Mouse (Mus musculus) right cerebral cortex, postnatal 10 days (tissue): ENCODE results near the gene St7.
"Not testable (repeated sequence)": the region's sequence is repeated elsewhere in the genome, so short reads cannot be mapped to it uniquely, and the experiment has no call there.

ENCODE experiments used
- DNase-seq, 2 experiments: peaks; one replicate each; pipeline ENCODE4 v3.0.0; 2021; ENCODE audit warnings: low spot score in 2 of 2

Gene St7

DNA sequence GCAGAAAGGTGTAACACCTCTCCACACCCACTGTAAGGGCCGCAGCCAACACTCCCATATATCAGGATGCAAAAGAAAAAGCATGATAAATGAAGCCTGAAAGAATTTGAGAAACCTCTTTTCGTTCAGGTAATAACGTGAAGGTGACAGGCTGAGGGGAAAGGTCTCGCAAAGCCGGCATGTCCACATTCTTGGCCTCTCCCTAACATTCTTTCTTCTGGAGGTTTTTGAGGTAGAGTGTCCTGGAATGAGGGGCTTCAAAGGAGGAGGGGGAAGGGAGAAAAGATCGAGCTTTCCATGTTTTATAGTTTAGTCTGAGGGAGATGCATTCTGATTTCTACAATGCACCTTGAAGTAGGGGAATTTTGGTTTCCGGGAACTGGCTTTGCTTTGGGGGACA lies at the start of gene St7:
St7 (plus strand) TSS at position 287 of the 400 bp plus-strand sequence.
- no peak for DNase-seq

DNA sequence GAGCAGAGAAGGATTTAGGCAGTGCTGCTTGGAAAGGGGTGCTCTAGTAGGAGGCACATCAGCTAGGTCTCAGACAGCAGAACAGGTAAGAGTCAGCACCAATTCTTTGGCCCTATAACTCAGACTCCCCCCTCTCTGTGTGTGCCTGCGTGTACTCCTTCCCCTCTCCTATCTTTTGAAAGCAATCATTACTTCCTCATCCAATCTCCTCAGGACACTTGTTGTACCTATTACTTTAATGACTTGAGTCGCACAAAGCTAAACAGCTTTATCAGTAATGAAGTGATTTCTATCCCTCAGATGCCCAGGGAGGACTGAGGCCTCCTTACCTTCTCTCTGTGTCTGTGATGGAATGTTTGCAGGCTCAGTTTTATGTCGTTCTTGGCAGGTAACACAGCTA lies 46.6 kb upstream of the St7 start:
- DNase-seq = no peak

DNA sequence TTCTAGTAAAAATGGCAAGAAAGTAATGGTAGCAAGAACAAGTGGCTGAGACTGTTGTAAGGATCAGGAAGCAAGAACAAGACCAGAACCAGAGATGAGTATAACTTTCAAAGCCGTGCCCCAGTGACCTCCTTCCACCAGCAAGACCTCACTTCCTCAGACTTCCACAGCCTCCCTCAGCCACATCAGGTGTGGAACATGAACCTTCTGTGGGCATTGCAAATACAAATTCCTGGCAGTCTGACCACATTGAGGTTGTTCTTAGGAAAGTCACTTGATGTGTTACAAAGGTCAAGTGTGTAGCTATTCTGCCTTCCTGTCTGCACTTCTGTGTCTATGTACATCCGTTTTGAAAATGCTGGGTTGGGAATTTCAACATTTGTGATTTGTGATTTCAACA lies 40.6 kb upstream of the St7 start:
- no peak for DNase-seq

DNA sequence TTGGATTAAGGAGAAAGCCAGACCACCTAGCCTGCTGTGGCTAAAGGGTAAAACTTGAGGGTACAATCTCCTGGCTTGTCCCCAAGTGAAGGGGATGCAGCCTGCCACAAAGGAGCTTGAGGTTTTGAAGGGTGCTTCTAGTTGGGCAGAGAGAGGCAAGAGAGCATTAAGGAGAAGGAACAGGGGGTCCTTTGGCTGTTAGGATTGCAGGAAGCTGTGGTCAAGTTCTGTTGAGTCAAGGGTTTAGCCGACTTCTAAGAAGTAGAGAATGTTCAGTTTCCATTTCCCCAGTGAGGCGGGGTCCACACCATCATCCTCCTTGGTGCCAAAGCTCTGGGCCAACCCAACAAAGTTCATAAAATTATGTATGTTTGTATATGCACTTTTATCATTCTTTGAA lies 37.7 kb upstream of the St7 start:
- no peak for DNase-seq

DNA sequence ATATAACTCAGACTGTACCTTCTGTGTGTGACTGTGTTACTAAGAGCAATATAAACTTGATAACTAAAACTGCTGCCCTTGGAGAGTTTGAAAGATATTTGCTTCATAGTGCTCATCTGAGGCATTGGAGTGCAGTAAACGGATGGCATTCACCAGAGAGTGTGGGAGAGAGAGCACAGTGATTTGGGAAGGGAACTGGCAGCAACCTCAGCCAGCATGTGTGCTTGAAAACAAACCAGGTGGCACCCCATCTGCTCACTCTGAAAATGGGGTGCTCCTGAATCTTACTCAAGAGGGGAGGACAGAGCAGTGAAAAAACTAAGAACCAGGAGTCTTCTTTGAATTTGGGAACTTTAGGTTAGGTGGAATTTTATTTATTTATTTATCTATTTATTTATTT lies 35.4 kb upstream of the St7 start:
- peak in 1 of 2 experiments; percentile 45 for DNase-seq

DNA sequence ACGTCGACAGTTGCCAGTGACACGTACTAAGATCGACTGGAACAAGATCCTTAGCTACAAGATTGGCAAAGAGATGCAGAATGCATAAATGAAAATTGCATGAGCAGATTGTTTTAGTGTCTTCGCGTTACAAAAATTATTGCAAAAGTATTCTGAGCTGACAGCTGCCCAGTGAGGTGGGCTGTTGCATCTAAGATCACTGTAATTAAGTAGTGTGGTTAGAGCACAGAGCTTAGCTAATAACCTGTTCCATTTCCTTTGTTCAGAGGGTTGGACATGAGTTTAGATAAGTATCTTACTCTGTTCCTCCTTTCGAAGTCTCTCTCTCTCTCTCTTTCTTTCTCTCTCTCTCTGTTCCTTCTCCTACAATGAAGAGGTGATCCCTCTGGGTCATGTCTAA lies 27.4 kb upstream of the St7 start:
- DNase-seq = no peak

DNA sequence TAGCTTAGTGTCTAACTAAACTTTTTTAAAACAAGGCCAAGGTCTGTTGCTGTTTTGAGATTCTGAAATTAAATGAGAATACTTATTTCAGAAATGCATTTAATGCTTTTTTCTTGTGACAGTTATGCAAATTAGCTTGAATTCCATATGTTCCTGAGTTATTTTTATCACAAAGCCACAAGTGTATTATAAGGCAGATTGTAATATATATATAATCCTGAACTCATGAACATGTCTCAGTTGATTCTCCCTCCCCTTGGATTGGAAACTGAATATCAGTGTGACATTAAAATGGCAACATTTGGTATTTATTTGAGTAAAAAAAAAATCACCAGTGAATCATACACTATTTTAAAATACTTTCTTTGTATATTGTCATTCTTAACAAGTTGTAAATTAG lies 26.7 kb upstream of the St7 start:
- no peak for DNase-seq

DNA sequence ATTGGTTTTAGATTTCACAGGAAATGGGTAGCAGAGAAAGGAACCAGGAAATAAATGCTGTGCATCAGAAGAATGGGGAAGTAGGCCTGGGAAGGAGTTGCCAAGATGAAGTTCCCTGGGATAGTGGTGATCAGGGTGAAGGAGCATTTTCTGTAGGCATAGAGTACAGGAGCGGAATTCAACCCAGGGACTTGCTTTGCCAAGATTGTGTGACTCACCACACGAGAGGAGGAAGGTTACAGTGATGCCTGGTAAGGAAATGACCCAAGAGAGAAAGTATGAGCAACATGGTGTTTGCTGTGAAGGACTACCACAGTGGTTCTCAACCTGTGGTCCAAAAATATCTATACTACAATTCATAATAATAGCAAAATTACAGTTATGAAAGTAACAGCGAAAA lies 24.9 kb upstream of the St7 start:
- no peak for DNase-seq

DNA sequence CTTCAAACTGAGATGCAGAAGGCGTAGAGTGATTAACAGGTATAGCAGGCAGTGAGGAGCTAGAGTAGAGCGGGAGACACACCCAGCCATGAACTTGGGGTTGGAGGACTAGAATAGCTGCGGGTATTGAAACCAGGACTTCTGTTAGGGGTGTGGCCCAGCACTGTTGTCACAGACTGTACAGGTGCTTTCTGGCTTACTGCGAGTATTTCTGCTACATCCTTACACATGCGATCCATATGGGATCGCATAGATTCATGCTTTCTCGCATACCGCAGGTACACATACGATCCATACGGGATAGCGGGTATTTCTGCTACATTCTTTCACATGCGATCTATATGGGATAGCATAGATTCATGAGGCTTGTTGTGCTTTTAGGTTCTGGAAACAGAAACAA lies 24.4 kb upstream of the St7 start:
- no peak for DNase-seq

DNA sequence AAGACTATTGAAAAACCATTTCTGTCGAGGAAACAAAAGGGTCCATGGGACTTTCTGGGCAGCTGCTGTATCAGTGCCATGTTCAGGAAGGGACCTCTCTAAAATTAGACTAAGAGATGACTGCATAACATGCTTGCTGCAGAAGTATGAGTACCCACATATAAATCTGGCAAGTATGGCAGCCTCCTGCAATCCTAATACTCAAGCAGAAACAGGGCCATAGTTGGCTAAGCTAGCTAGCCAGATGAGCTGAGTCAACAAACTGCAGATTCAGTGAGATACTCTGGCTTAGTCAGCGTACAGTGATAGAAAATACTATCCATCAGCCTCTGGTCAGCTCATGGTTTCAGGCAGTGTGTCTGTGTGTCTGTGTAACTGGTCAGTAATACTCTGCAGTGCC lies 22.9 kb upstream of the St7 start:
- no peak for DNase-seq

DNA sequence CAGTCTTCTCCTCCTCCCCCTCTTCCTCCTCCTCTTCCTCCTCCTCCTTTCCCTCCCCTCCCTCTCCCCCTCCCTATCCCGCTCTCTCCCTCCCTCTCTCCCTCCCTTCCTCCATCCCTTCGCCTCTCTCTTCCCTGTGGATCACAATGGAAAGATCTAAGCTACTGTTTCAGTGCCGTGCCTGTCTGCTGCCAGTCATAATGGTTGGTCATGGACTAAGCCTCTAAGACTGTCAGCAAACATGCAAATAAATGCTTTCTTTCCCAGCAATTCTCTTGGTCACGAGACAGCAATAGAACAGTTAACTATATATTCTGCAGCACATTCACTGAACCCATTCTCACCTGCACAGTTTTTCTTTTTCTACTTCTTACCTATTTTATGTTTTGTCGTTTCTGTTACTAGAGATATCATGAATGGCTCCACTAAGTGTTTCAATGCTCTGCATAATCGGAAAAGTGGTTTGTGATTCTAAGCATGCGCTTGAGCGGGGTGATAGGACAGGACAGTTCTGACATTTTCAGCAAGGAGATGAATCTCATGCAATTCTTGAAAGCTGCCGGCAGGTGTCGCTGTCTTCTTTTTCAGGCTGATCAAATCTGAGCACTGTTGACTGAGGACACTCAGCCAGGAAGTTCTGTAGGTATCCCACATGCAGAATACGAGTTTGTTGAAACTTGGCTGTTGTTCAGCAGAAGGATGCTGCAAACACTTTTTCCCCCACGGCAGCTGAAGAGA lies 17.5 kb upstream of the St7 start:
- DNase-seq = peak in 1 of 2 experiments; percentile 66

DNA sequence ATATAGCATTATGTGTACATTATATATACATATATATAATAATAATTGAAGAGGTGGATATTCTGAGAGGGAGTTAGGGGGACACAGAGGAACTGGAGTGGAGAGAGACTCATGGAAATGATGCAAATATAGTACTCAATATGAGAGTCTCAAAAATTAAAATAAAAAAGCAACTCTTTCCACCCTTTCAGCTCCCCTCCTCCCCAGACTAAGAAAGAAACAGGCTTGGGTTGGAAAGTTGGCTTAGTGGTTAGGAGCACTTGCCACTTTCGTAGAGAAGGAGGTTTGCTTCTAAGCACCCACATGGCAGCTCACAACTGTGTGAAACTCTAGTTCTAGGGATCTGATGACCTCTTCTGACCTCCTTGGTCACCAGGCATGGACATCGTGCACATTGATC lies 15.7 kb upstream of the St7 start:
- no peak for DNase-seq

DNA sequence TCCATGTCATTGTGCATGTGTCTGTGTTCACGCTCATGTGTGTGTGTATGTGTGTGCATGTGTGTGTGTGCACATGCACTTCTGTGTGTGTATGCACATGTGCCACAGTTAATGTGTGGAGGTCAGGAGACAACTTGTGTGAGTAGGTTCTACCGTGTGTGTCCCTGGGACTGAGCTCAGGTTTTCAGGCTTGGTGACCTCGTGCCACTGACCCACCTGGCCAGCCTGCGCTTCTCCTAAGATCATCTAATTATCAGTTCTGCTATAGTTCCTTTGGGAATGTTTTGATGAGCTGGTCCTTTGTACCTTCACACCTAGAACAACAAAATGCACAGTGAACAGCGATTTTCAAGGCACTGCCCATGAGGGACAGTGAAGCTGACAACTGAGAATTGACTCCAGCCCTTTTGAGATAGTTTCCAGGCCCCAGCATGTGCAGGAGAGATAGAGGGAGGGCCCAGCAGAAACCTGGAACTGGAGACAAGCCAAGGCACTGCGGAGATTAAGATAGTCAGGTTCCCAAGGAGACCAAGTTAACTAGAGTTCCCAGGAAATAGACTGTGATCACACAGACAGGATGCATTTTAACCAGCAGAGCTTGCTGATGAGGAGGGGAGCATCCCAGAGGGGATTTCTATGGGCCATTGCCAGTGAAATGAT lies 12.3 kb upstream of the St7 start:
- peak; percentile 63 to 72 for DNase-seq

DNA sequence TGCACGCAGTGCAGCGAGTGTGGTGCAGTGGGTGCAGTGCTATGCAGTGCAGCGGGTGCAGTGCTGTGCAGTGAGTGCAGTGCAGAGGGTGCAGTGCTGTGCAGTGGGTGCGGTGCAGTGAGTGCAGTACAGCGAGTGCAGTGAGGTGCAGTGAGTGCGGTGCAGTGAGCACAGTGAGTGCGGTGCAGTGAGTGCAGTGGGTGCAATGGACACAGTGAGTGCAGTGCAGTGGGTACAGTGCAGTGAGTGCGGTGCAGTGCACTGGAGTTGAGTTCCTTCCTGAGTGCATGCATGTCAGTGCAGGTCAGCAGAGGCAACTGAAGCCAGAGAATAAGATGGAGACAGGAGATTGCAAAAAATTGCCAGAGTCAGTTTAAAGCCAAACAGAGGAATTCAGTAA lies 10.9 kb upstream of the St7 start:
- DNase-seq = no peak

DNA sequence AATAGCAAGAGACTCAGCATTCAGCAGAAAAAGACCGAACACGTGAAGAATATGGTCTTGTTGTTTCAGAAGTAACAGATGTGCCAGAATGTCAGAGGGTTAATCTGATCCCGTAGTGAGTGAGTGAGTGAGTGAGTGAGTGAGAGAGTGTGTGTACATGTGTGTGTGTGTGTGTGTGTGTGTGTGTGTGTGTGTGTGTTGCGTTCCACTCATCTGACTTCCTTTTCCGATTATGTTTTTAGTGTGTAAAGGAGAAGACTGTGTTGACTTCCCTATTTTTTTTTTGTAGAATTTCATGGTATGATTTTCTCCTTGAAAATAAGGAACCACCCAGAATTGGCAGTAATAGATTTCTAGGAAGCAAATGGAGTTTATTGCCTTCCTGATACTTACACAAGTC lies 4.1 kb upstream of the St7 start:
- no peak for DNase-seq

DNA sequence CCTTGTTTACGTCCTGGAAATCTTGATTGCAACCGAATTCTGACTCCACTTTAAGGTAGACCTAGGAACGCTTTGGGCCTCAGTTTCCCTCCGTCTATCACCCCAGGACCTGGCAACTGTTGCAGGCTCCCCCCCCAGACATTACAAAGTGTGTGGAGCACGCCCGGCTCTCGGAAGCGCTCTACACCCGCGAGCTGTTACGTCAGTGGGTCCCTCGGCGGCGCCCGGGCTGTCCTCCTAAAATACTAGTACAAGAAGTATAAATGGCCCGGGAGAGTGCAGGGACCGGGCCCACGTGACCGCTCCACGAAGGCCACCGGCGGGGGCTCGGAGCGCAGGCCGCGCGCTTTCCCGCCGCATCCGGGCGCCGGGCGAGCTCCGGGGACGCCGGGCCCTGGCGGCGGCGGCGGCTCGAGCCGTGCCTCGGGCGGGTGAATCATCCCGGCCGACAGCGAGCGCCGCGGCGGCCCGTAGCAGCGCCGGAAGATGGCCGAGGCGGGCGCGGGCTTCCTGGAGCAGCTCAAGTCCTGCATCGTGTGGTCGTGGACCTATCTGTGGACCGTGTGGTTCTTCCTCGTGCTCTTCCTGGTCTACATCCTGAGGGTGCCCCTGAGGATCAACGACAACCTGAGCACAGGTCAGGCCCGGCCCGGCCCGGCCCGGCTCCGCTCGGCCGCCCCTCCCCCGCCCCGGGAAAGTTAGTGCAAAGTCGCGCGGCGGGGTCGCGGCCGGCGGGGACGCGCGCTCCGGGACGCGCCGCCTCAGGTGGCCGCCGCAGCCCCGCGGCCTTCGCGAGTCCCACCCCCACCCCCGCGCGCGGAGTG lies 1.2 kb downstream of the St7 start:
- DNase-seq = peak; percentile 74 to 75

DNA sequence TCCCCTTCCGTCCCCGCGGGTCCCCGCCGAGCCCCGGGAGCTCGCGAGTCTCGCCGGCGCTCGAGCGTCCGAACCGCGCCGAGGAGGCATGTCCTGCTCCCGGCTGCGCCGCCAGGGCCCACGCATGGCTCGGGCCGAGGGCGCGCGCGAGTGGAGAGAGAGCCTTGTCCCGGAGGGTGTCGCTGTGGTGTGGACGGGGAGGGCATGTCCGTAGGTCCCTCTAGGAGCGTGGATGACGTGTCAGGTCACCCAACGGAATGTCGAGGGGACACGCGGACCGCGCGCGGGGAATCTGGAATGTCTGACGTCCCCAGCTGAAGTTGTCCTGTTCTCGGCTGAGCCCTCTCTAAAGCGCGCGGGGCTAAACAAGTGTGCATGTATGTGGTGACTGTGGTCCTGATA lies 1.8 kb downstream of the St7 start:
- peak; percentile 70 to 75 for DNase-seq

DNA sequence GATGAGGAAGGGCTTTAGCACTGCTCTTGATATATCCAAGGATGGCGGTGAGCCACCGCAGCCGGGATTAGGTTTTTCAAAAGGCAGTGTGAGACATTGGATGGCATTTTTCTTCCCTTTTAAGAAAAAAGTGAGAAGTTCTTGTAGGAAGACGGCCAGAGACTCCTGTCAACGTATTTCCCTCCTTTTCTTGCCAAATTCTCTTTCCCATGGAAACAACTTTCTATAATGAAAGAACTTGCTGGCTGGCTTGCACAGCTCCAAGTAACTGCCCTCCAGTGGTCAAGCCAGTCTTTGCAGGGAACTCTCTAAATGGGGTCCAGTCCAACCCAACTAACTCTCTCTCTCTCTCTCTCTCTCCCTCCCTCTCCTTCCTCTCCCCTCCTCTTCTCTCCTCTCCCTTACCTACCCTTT lies 3.6 kb downstream of the St7 start:
- peak; percentile 81 to 89 for DNase-seq

DNA sequence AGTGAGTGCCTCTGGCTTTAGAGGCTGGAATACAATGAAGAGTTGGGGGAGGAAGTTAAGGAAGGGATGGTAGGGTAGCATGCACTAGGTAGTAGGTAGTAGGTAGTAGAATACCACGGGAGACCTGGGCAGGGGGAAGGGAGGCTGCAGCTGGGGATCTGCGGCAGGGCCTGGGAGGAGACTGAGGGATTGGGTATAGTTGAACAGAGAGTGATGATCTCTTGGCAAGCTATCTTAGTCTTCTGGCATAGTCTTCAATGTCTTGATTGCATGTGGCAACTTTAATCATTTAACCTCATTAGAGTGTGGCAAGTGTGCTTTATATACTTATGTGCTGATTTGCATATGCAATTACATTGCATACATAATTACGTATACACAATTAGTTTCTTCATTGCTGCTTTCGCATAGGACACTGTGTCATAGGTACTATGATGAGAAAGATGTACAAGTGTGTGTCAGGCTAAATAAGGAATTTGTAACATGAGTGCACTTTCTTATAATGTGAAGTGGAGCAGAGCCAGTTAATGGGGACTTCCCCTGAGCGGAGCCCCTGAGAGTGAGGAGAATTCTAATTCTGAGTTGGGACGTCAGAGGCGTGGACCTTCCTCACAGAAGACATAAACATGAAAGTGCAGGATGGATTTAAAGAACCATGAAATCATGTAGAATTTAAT lies 8.3 kb downstream of the St7 start:
- no peak for DNase-seq

DNA sequence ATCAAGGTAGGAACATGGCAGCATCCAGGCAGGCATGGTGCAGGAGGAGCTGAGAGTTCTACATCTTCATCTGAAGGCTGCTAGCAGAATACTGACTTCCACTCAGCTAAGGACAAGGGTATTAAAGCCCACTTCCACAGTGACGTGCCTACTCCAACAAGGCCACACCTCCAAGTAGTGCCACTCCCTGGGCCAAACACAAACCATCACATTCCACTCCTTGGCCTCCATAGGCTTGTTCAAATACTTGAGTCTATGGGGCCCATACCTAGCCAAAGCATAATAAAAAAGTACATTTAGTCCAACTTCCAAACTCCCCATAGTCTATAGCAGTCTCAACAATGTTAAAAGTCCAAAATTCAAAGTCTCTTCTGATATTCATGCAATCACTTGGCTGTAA lies 11.3 kb downstream of the St7 start:
- not testable (repeated sequence) for DNase-seq

DNA sequence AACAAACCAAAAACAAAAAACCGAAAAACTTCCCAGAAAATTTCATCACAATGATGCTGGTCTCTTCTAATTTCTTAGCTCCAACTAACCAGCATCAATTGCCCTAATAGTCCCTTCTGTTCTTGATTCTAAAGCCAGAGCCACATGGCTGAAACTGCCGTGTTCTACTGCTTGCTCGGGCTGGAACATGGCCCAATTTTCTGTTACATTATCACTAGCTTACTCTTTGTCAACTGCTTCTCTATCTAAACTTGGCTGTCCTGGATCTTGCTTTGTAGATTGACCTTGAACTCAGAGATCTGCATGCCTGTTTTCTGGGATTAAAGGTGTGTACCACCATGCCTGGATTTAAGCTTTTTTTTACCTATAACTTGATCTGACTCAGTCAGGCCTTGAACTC lies 13.2 kb downstream of the St7 start:
- DNase-seq = no peak

DNA sequence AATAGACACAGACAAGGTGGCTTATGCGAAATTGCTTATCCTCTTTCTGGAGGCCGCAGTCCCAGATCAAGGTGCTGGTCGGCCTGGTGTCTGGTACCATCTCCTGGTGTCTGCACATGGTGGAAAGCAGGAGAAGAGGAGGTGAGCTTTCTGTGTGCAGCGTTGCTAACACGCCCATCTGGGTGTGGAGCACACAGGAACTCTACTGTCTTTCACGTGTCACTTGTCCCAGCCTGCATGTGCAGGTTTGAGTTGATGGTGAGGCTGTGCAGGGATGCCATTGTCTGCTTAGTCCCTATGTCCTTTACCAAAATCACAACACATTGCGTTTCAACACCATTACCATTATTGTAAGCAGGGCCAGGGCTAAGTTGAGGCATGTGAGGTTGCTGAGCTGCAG lies 26.2 kb downstream of the St7 start:
- no peak for DNase-seq
